Mouse (Mus musculus) left cerebral cortex, adult 18-20 months (tissue): ENCODE results near the gene Usp47. TPM values are rescaled to one million over a fixed set of nuclear protein-coding genes. Genes with fewer than 3 reads are reported as not detected.

Experiments used
- DNase-seq, 2 experiments: peaks; one replicate each; pipeline ENCODE4 v3.0.0; 2021 to 2022; ENCODE audit warnings: low spot score in 2 of 2, mixed read lengths in 1 of 2
- total RNA-seq, 2 experiments: library from RNA; stranded (reverse); gene quantifications; 2 replicates each; pipeline ENCODE4 v1.2.3; 2021

The Usp47 gene
- total RNA-seq, 2 experiments from 2014 or later: 67.6 to 68.3 TPM

DNA sequence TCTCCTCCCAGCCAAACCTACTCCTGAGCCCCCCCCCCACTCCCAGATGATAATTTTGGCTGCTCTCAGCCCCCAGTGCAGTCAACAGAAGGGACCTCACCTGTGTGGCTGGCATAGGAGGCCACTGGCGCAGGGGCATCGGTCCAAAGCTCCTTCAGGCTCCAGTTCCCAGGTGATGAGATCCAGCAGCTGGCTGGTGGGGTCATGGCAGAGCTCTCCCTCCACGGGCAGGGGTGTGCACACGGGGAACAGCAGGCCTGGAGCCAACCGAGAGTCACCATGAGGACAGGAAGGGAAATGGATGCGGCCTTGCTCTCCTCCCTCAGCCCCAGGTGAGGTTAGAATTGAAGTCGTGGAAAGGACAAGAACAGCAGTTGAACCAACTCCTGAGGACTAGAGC is 95.9 kb downstream of the Usp47 start:
- no peak for DNase-seq

DNA sequence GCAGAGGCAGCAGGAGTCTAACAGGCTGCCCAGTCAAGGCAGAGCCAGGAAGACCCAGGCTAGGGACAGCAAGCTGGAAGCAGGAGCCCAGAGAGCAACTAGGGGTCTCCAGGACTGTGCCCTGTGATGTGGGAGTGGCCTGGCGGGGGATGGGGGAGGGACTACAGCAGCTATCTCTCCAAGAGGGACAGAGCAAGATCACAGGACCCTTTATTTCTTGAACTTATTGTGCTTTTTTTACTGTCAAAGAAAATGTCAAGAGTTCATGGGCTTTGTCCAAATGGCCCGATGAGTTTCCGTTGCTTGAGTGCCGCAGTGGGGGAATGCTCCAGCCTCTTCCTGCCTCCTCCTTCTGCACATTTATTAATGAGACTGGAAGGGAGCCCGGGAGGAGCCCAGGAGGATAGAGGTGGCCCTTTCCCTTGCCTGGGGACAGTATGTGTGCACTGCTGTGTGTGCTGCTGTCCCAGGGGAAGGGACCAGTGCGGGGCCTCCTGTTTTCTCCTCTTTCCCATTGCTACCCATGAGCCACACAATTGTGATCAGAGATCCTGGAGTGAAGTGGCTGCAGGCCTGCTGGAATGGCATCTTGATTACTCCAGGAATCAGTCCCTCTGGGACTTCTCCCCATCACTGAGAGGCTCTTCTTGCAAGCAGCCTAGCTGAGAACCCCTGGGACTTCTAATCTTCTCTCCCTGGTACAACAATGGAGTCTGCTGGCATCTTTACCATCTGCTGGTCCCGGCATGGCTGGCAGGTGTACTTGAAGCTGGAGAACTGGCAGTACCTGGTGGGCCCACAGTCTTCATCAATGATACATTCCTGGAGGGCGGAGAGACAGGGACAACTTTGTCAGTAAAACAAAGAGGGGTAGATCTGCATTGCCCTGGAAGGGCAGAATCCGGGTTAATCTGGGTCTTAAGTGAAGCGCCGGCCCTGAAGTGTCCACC is 97.8 kb downstream of the Usp47 start:
- no peak for DNase-seq

DNA sequence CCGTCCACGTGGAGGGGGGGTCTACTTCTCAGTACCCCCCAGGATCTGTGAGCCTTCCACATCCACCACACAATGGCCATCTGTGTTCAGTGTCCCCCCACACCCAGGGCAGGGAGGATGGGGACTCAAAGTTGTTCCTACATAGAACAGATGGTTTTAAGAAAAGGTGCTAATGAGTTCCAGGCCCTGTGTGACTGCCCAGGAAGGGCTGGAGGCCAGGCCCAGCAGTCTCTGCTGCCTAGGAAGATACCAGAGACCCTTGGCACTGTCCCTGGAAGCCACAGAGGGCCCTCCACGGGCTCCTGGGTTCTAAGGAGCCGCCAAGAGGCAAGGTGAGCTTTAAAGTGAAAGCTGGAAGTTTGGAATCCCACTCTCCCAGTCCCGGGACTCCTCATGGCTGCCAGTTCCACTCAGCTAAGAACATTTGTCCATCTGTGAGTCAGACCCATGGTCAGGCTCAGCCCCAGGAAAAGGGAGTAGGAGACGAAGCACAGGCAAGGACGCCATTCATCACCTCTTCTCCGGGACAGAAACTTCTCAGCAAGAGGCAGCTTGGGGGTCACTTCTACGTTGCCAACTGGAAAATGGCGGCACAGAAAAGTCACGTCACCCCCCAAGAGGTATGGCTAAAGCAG is 98.7 kb downstream of the Usp47 start:
- DNase-seq: no peak

DNA sequence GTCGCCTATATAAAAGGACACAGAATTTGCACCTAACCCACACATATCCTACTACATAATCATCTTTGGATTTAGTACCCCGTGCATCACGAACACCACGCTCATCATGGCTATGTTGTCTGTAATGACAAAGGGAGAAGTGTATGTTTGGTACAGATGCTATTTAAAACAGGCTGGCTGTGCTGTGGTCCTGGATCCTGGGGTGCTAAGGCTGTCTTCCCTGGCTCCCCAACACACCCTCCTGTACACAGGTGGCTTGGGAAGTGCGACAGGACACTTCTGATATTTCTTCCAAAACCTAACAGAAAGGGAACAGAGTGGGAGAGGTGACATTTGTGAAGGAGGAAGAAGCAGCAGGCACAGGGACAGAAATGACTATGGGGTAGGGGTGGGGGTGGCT is 100.3 kb downstream of the Usp47 start:
- DNase-seq: peak; percentile 61 to 70

DNA sequence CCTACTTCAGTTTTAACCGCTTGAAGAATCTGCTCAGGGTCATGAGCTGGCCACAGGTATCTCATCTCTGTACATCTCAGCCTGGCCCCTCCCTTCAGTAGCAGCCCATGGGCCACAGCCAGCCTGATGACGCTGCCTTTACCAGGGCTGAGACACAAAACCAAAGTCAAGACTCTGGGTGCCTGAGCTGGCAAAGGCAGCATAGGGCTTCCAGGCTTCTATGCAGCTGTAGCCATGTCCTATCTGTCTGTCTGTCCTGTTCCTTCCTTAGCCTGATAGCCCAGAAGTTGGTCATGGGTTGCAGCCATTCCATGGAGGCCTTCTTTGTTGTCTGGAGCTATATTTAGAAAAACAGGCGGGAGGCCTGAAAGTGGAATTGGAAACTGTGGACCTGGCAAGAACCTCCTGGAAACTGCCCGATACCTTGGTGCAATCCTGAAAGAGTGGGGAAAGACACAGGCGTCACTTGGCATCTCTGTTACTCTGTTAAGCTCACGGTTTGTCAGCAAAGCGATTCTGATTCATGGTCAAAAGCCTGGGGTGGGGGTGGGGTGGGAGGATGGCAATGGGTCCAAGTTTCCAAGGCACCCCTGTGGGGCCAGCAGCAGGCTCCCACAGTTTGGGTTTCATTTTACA is 102.4 kb downstream of the Usp47 start:
- DNase-seq: no peak

DNA sequence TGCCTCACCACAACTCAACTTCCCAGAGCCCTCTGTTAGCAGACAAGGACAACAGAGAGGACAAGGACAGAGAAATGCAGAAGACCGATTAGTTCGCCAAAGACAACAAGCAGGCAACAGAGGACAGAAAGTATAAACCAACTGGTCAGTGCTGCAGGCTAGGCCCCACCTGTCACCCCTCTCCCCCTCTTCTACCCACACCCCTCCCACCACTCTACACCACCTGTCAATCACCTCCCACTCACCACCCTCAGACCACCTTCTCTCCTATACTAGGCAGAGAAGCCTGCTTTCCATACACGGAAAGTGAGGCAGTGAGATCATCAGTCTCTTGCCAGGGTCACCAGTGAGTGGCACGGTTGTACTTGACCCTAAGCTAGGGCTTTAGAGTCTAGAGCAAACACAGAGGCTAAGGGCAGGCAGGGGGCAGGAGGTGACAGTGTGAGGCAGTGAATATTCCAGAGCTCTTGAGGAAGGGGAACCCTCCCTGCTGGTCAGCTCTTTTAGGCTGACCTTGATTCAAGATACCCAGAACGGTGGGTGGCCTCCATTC is 103.9 kb downstream of the Usp47 start:
- DNase-seq: no peak

DNA sequence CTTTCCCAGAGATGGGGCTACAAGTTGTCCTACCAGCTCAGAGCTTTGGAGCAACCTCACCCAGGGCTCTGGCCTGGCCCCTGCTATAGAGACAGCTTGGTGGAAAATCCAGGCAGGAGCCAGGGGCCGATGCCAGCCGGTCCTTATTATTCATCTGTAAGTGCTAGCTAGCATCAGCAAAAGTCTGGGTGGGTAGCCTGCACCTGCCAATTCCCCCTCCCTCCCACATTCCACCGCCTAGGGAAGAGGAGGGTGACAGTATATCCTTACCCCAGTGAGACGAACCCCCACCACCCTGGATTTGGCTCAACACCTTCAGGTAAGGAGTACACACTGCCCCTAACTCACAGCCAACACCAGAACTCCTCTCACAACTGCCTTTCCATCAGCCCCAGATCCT is 104.7 kb downstream of the Usp47 start:
- DNase-seq: peak in 1 of 2 experiments; percentile 39

DNA sequence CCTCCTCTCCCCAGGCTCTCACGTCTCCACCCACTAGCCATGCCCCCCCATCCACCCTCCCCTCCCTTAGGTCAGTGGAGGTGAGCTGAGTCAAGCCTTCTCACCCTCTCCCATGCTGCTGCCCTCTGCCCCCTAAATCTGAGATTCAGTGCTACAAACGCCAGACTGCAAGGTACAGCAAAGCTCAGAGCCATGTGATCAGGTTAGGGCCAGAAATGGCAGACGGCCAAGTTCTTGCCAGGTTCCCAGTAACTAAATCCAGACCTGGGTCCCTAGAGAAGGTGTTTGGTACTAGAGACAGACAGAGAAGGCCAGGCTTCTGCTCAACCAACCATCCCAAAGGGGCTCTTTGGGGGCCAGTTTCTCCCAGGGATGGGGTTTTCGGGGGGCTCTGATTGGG is 105.5 kb downstream of the Usp47 start:
- DNase-seq: no peak

DNA sequence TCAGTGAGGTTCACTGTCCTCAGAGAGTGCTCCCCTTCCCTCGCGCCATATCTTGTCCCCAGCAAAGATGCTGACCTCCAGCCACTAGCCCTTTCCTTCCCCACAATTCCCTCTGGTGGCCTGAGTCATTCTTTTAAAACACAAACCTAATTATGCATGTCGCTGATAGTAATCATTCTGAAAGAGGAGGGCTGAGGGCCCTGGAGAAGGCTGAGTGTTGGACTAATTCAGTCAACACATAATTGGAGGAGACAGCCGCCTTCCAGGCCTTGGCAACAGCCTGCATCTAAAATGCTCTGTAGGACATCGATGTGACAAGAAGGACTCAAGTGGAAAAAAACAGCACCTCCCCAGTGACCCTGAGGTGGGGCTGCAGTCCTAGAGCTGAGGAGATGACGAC is 106.5 kb downstream of the Usp47 start:
- no peak for DNase-seq

DNA sequence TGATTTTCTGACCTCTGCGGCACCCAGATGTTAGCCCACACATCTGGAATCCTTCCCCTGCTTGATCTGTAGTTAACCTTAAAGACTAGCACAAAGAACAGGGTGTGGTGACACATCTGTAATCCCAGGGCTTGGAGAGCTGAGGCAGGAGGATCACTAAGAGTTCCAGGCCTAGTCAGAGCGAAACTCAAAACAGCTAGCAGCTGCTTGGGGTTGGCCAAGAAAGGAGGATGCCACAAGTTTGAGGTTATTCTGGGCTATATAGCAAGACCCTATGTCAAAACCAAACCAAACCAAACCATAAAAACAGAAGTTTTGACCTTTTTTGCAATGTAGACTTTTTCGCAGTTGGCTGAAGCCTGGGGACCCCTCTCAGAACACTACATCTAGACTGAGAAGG is 107.4 kb downstream of the Usp47 start:
- no peak for DNase-seq

DNA sequence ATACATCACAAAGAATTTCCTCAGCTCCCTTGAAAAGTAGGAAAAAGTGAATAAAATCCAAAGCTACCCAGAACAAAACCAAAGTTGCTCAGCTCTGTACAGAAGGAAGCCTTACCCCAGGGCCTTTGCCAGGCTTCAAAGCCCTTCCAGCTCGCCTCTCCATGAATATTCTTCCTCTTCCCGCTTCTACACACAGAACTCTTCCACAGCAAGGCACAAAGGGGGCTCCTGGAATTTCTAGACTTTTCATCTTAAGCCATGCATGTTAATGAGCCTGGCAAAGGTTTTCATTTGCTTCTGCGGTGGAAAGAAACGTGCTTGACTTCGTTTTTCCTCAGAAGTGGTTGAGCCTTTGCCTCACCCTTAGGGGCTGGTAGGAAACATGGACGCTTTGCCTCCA is 108.7 kb downstream of the Usp47 start:
- DNase-seq: no peak

DNA sequence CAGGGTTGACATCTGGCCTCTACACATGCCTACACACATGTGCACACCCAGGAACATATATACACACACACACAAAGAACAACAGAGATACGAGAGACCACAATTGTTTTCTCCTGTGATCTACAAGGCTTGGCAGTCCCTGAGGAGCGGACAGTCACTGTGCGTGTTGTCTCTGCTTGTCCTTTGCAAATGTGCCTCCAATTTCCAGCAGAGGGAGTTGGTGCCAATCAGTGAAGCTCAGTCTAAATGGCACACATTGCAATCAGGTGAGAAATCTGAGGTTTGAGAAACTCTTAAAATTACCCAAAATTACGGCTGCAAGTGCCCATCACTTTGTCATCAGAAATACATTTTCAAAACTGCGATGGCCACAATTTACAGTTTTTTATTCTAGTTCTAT is 110.0 kb downstream of the Usp47 start:
- no peak for DNase-seq

DNA sequence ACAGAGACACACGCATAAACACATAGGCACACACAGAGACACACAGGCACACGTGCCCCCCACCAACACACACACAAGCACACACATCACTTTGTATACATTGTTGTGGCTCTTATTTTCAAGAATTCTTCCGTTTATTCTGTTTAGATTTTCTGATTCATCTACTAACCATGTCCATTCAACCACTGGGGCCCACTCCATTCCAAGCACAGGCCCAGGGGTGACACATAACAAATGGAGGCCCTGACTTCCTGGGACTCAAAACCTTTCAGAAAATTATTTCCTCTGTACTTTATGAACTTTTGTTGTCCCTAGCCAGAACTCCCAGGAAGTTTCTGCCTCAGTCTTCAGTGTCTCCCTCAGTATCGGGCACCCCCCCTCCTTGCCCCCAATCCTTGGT is 111.9 kb downstream of the Usp47 start:
- no peak for DNase-seq

DNA sequence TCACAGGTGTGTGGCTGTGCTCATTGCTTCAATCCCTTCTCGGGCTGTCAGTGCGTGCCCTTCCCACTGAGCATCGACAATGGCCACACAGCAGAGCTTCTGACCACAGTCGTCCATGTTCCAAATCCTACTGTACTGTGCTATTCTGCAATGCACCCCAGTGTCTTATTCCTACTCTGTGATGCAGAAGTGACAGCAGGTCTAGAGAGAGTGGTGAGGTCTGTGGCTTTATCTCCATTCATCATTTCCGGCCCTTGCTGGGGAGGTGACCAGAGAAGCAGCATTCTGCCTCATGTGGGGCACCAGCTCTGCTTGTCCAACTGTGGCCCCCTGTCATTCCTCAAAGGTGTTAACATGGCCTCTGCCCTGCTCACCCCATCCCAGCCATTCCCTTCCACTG is 113.2 kb downstream of the Usp47 start:
- no peak for DNase-seq

DNA sequence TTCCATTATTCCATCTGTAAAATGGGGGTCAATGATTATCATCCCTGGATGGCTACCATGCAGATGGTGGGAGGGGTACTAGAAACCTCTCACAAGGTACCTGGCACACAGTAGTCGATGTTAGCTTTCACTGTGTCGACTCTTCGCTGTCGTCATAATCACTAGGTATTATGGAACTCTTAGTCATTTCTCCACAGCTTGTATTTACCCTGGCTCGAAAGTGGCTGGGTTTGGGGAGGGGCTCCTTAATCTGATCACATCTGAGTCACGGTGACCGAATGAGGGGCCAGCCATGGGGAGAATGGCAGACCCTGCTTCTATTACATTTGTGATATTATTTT is 114.8 kb downstream of the Usp47 start:
- no peak for DNase-seq

DNA sequence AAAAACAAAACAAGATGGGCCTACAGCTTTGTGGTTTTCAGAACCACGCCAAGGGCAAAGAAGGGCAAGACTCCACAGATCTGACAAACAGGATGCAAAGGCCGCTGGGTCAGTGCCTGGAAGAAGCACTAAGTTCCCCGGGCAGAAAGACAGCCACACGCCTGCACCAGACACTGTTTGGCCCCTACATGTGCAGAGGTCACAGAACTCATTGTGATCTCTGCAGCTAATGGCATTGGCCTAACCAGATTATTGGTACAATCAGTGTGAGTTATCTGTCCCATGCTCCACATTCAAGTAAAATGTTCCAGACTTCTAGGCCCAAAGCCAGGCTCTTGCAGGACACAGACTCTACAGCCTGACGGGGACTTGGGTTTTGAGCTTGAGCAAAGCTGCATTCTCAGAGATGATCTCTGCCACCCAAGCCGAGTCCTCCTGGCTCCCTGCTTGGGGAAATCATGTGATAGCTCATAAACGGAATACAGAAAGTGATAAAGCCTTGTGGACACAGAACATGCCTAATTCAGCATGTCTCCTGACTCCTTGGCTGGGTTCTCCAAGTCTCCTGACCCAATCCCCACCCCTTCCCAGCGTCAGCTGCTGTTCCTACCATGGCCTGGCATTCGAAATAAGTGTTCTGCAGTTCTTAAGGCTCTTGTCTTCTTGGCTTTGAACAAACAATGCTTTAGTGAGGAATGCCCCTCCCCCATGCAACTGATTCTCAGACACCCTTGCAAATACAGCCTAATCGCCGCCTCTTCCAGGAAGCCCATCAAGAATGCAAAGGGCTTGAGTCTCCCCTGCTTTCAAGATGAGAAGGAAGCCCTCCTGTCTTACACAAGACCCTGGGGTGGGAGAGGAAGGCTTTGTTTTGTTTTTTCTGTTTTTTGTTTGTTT is 115.5 kb downstream of the Usp47 start:
- no peak for DNase-seq

DNA sequence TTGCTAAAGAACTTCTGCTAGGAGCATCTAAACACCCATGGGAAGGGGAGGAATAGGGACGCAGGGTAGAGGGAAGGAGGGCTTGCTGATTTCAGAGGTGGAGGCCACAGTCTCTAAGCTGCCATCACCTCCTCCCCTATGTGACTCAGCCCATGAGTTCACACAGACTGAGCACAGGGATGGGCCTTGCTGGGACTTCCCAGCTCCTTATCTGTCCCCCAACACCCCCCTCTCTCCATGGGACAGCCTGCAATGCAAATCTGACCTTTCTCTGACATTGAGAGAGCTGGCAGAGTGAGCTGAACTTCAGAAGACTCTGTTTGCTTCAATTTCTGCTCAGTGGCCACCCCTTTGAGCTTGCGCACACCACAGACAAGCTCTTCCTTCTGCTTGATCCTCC is 117.4 kb downstream of the Usp47 start:
- DNase-seq: no peak

DNA sequence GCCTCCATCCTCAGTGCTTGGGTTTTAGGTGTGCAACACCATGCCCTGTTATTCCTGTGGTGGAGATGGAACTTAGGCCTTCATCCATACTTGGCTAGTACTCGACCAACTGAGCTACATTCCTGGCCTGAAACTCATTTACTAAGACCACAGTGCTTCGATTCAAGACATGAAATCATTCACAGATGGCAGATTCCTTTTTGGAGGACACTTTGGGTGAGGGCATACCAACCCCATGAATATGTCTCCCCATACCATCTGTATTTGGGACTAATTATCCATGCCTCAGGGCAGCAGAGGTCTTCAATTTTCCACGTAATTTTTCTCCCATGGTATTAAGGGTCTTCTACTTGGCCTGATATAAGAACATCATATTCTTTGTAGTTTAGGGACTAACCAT is 119.3 kb downstream of the Usp47 start:
- DNase-seq: no peak

DNA sequence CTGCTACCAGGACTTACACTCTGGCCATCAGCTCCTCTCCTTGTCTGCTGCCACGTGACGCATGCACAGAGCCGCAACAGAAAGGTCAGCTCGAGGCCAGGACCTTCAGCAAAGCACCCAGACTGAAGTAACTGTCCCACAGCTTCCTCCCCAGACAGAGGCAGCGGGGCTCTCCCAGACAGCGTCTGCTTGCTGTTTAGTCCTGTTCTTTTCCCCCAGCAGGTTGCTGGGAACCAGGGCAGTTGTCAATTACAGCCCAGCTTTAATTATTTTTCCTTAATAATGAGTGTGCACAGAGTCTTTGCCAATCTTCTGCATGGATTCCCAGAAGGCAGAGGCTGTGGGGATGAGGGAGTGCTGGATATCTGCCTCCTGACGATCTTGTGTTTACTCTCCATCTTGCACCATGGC is 119.8 kb downstream of the Usp47 start:
- no peak for DNase-seq

DNA sequence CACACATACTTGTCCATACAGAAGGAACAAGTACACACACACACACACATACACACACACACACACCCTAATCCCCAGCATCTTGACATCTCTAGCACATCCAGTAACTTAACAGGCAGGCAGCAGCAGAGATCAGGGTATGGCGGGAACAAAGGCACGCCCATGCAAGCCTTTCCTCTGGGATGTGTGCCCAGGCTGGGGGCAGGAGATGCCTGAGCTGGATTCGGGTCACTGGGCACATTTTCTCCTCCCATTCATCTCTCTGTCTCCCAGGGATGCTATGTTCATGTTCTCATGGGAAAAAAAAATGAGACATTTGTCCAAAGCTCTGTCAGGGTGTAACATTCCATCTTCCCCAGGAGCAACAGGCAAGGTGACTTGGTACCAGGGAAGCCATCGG is 120.7 kb downstream of the Usp47 start:
- DNase-seq: no peak

DNA sequence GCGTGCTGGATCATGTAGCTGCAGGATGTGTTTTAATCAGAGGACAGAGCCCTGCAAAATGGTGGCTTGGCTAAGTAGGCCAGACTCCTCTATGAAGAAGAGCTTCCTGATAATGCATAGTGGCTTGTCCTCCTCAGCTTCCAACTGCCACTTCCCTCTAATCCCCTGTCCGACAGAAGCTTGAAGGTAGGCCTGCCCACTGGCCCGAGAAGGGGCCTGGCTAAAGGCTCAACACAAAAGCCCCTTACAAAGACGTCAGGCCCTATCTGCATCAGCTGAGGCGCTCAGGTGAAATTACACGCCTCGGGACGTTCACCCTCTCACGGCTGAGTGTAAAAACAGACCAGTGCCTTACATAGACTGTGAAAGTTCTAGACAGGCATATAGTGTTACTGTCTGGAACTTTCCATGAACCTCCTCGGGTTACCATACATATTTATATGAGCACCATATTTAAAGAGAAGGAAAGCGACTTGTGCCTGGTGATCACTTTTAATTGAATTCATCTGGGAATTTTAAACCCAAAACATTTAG is 121.4 kb downstream of the Usp47 start:
- no peak for DNase-seq
